Mouse (Mus musculus) spleen, postnatal 4 days (tissue): ENCODE results near the gene Rufy4.
A peak's percentile ranks its signal among the peaks of the same experiment; 100 is the strongest.

Source experiments
- DNase-seq, 2 experiments: peaks; one replicate each; pipeline ENCODE4 v3.0.0; 2022; ENCODE audit warnings: low spot score in 2 of 2

Rufy4 gene

DNA sequence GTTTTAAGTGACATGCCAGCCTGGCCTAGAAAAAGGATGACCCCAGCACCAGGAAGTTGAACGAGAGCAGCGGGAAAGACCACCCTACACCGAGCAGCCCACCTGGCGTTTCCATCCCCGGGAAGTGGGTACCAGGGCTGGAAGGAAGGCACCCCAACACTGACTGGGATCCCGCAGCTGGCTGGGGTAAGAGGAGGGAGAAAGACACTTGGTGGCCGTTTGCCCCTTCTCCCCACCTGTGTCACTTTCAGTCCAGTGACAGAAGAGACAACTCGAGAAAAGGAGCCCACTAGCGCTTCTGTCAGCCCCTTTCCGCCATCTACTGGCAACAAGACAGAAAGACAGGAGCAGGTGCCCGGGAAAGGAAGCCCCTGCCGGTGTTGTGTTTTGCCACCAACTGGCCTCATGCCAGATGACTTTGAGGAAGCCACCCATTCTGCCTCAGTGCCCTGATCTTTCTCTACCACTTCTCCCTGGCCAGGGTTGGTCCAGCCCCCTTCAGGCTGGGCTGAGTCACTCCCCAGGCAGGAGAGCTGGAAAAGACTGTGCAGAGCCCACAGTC lies at the start of gene Rufy4:
Gene Rufy4 (plus strand): TSS at position 551 of the 562 bp plus-strand sequence.
- DNase-seq: peak; percentile 72 to 82

DNA sequence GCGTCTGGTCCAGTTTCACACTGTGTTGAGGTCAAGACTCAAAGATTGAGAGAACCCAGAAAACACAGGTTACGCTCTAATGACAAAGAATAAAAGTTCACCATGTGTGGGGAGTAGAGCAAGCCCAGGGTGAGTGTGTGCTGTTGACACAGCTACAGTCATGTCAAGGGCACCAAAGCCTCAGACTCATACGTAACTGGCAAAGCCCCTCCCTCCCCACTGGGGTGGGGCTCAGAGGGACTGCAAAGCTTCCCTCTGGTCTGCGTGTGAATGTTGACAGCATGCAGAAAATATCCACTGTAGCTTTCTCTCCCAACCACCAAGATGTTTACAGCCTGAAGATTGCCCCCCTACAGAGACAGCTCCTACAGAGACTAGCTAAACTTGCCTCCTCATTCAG lies 49.1 kb upstream of the Rufy4 start:
- no peak for DNase-seq

- DNase-seq: peak; percentile 75 to 91
These were observed 48.0 kb upstream of the Rufy4 start for GRCm38 (mm10) chr1:74077353-74077752.

GRCm38 (mm10) chr1:74081573-74081989 lies 43.8 kb upstream of the Rufy4 start:
- DNase-seq: no peak

DNA sequence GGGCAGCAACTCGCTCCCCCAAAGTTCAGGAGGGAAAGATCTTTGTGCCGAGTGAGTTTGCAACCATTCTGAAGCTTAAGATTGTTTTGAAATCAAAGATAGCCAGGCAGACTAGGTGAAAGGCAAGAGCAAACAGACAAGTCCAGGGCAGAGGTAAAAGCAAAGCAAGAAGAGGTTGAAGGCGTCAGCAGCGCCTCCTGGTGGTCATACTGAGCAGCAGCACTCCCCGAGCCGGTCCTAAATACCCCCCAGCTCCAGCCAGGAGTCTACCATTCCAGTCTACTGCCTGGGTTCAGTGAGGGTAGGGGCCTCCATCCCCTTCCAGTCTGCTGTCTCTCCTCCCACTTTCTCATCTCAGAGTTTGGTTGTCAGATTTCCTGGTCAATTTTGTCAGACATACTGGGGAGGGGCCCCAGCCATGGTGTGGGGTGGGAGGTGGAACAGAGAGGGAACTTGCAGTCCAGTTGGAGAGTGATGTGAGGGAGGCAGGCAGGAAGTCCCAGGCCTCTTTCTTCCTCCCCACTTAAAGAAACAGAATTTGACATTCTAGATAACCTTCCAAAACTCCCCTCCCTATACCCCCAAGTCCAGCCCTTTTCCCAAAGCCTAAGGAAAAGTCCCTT lies 42.4 kb upstream of the Rufy4 start:
- peak in 1 of 2 experiments; percentile 84 for DNase-seq

DNA sequence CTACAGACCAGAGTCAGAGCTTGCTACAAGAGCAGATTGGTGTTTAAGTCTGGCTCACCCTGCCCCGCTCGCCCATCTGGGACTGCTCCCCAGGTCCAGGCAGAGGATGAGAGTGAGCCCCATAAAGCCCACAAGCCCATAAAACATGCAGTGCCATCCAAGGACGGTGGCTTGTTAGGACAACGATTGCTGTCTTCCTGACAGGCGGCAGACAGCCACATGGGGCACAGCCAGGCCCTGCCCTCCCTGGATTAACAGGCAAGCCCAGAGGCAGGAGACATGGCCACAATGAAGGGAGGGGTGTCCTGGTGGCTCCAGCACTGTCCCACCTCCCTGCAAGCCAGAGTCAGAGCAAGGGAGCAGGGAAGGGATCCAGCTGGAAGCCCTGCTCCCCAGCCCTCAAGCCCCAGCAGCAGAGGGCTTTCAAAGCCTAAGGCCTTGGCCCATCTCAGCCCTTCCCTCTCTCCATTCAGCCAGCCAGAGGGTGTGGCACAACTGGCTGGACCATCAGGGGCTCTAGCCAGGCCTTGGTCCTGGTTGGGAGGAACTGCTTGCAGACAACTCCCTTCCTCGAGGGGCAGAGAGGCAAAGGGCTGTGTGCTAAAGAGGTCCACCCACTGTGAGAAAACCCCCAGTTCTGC lies 41.2 kb upstream of the Rufy4 start:
- DNase-seq: no peak

- DNase-seq: no peak
These were observed 40.6 kb upstream of the Rufy4 start for GRCm38 (mm10) chr1:74084752-74085151.

- no peak for DNase-seq
These were observed 39.8 kb upstream of the Rufy4 start for GRCm38 (mm10) chr1:74085566-74085965.

DNA sequence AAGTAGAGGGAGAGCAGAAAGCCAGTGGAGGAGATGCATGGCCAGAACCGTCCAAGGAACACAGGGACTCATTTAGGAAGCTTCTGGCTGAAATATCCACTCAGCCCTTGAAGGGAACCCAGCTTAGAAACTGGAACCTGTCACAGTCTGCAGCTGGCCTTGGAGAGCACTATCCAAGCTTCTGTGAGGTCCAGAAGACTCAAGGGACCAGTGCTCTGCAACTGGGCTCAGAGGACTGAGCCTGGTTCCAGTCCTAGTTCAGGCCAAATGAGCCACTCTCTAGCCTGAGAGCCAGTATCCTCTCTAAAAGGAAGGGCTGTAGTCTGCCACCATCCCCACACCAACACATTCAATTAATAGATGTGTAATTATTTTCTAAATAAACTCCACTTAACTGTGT lies 36.8 kb upstream of the Rufy4 start:
- DNase-seq: no peak

- no peak for DNase-seq
These were observed 35.0 kb upstream of the Rufy4 start for GRCm38 (mm10) chr1:74090329-74090728.

- no peak for DNase-seq
These were observed 34.2 kb upstream of the Rufy4 start for GRCm38 (mm10) chr1:74091138-74091537.

DNA sequence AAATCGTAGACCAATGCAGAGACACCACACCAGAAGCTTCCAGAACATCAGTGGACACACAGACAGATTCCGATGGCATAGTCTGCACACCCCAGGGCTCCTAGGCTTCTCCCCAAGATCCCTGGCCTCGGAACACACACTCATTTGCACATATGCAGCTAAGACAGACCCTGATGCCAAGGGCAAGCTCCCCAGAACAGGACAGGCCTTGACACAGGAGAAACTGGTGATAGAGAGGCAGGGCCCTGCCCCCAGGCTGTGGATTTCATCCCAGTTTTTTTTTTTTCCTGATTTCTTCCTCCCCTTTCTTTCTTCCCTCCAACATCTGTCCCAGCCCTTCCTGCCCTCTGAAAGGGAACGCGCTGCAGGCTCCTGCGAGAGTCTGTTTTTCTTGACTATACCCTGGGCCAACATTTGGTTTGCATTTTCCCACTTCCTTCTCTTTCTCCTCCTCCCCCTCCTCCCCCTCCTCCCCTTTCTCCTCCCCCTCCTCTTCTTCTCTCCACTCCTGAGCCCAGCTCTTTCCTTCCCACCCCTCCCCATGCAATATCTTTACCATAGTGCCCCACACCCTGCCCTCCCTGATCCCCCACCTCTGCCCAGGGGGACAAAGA lies 33.6 kb upstream of the Rufy4 start:
- no peak for DNase-seq

DNA sequence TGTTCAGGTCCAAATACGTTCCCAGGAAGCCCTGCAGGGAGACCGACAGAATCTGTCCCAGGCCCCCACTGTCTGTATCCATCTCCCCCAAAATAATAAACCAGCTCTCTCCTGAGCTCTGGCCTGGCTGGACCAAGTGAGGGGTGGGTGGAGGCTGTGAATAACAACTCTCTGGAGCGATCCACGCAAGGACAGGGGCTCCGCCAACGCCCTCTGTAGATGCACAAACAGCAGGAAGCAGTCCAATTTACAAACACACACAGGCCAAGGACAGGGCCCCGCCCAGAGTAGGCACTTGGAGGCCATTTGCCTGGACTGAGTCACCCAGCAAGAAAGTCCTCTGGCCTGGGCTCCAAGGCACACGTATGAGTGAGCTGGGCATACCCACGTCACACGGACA lies 33.1 kb upstream of the Rufy4 start:
- no peak for DNase-seq

DNA sequence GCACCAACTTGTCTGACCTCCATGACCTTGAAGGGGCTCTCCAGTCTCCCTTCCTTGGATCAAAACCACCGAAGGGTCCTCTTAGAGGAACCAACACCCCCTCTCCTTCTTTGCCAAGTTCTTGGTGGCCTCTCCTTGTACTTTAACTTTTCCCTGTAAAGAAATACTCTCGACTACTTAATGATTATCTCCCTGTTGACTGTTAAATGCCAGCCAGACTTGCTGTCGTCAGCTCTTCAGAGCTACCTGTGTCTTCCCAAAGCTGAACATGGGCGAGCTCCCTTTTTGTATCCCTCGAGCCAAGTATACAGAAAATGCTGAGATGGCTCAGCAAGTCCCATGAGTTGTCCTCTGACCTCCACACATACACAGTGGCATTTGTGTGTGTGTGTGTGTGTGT lies 31.9 kb upstream of the Rufy4 start:
- no peak for DNase-seq

- DNase-seq: peak in 1 of 2 experiments; percentile 41
These were observed 30.7 kb upstream of the Rufy4 start for GRCm38 (mm10) chr1:74094497-74095270.

- DNase-seq: no peak
These were observed 30.0 kb upstream of the Rufy4 start for GRCm38 (mm10) chr1:74095296-74095695.

DNA sequence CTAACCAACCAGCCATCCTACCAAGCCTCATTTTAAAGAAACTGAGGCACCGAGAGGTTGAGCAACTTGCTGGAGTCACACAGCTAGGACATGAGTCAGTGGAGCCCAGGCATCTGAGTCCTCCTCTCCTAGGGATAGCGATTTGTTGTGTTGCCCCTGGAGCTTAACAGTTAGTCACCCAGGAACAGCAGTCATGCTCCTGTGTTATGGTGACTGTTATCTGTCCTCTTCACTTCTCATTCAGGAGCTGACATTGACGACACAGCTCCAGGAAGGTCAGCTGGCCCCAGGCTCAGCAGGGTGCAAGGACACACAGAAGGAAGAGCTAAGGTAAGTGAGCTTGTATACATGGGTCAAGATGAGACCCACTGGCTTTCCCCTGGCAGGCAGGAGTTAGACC lies 29.6 kb upstream of the Rufy4 start:
- no peak for DNase-seq

DNA sequence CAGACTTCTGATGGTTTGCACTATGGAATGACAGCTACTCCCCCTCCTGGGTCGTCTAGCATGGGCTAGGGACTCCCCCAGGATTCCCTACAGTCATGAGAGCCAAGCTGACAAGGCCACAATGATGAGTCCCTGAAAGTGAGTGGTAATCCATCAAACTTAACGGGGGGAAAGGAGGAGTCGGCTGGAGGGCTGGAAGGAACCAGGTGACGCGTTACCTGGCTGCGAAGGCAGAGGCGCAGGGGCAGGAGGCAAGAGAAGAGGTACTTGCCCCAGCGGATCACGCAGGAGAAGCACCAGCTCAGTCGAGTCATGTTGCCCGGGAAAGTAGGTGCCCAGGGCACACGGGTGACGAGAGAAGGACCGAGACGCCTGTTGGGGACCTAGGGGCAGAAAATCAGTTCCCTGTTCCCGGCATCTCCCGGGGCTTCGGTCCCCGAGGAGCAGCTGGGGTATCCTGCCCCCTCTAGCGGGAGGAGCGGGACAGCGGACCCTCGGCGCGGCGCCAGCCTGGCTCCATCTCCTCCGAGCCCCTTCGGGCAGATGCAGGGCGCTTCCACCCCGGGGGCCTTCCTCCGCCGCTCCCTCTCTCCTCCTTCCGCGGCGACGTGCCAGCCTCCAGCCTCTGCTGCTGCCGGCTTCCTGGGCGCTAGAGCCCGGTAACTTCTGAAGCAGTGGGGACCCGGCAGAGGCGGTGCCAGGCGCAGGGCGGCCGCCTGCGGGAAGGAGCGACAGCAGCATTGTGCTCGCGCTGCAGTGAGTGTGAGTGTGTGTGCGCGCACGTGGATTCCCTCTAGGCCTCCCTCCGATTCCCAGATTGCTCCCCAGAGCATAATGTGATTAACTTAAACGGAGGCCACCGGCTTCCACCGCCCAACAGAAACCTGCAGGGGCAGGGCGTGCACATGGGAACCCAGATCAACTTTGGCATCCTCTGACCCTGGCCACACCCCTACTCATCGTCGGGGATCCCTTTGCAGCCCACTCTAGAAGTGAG lies 27.0 kb upstream of the Rufy4 start:
- no peak for DNase-seq

DNA sequence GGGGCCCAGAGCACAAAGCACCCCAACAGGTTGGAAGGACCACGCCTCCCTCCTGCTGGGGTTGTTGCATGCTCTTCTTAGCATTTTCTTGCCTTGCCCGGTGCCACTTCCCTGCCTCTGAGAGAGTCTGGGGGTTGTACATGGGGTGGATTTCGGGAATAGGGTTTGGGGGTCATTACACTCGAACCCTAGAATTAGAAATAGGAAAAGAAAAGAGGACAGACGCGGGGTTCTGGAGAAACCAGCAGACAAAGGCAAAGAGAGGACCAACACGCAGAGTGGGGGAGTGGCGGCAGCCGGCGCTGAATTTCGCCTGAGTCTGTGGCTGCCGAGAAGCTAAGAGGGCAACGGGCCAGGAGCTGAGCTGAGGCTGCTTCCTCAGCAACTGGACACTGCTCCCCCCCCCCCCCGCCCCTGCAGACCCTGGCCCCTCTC lies 26.3 kb upstream of the Rufy4 start:
- no peak for DNase-seq

DNA sequence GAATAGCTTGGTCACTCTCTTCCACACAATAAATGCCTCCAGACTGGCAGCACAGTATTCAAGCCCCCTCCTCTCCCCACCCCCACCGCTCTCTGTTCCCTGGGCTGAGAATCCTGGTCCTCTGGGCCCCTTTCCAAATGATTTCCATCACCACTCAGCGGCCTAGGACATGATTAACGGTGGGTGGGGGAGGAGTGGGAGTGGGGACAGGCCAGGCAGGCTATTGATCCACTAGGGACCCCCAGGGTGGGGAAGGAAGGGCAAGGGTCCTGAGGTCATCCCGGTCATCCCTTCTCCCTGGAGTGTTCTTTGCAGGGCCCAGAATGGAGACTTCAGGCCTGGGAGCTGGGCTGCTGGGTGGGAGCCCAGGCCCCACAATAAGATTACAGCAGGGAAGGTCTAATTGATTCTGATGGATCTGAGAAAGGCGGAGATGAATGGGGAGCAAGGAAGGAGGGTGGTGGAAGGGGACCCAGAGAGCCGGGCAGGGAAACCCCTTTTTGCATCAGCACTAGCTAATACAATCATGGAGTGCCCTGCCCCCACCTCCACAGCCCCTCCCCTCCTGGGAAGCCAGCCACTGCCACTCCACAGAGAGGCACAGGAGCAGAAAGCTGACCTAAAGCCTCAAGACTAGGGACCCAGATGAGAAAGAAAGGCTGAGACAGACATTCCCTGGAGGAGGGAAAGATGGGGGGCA lies 21.5 kb upstream of the Rufy4 start:
- no peak for DNase-seq
